Mouse (Mus musculus): Measurements from ENCODE around the gene Osbpl10.

DNA sequence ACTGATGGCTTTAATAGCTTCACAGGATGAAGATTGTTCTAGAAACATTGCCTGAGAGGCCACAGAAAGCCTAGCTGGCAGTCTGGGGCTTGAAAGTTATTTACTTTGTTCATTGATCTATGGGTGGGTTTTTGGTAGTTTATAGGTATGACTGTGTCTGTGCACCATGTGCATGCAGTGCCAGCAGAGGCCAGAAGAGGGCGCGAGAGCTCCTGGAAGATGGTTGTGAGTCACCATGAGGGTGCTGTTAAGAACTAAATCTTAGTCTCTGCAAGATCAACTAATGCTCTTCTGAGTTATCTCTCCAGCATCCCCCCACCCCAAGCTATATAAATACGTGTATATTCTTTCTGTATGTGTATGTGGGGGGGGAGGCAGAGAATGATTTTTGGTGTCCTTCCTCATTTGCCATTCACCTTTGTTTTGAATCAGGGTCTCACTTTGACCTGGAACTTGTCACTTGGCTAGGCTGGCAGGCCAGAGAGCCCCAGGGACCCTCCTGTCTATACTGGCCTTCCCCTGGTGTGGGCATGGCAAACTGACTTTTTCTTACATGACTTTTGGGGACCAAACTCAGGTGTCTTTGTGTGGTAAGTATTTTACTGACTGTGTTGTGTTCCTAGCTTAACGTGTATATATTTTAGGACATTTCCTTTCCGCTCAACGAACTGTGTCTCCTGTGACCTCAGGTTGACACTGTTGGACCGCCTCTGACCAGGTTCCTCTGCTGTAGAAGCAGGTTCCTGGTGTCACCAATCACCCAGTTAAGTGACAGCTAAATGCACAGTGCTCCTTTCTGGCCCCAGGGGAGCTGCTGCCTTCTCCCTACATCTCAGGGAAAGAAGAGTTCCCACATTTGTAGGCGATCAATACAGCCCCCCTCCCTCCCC, 65.8 kb downstream of the Osbpl10 start:
- 0 out of 2 replicates have a peak, but pooled peaks have one; percentile 14 for TF ChIP-seq CTCF (IDR thresholded peaks at IDR 0.05; ENCODE audit: insufficient read depth, low read length)
- TF ChIP-seq POLR2A (IDR thresholded peaks at IDR 0.05; ENCODE audit: borderline replicate concordance, extremely low read depth, low read depth, low read length): no peak

Data from lung, adult 2 months (tissue).